Mouse (Mus musculus) liver, embryonic 14.5 days (tissue): ENCODE data around the gene Kcnk13.

Source experiments
- CTCF ChIP-seq: IDR thresholded peaks from 2 replicates; pipeline ENCODE4 v1.5.1; 2016; ENCODE audit warnings: antibody characterized with exemption, low read depth, control low read depth
- EP300 ChIP-seq: IDR thresholded peaks from 2 replicates; pipeline ENCODE4 v1.6.1; 2016; ENCODE audit warnings: antibody characterized with exemption, low read depth

DNA sequence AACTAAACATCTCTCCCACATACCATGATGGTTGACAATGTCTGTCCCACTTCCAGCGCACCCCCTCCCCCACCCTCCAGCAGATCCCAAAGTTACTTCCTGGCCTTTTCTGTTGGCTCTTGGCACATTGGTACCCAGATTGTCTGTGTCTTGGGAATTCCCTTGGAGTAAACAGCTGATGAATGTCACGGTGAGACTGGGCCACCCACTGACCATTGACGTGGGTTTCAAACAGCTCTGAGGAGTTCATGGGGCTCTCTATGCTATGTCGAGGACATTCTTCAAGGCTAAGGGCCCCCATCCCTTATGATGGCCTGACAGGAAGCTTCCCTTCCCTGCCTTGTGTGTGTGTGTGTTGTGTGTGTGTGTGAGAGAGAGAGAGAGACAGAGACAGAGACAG is 5.6 kb downstream of the Kcnk13 start:
- TF ChIP-seq CTCF = no peak
- TF ChIP-seq EP300 = no peak
